Mouse (Mus musculus) MEL (cell line): ENCODE measurements around the gene H2al1b. TPM values are rescaled to one million over a fixed set of nuclear protein-coding genes. Genes with fewer than 3 reads are reported as not detected.

ENCODE experiments used
- DNase-seq: peaks from one replicate; pipeline ENCODE4 v3.0.0; 2011; ENCODE audit warnings: low read depth, low spot score
- H3K27ac ChIP-seq: 2 replicates; pipeline ENCODE4 v1.5.1; 2012; ENCODE audit warnings: low read depth, mild to moderate bottlenecking, control low read depth, low read length, moderate library complexity; ENCODE audit not compliant: control insufficient read depth
- H3K27me3 ChIP-seq, 2 experiments: fragments of 150-350 bp in 1 of 2; sonication (generic) in 1 of 2; 2 replicates each; pipeline ENCODE4 v1.6.1; 2012; ENCODE audit warnings: low read length in 2 of 2, mild to moderate bottlenecking in 2 of 2, improper control_type of control experiment in 1 of 2, moderate library complexity in 1 of 2; ENCODE audit not compliant: insufficient read depth in 2 of 2, control insufficient read depth in 1 of 2
- H3K36me3 ChIP-seq, 2 experiments: 2 replicates each; pipeline ENCODE4 v1.6.1; 2012 to 2014; ENCODE audit warnings: low read length in 2 of 2, improper control_type of control experiment in 1 of 2, inconsistent platforms in 1 of 2, mild to moderate bottlenecking in 1 of 2; ENCODE audit not compliant: insufficient read depth in 2 of 2, control insufficient read depth in 1 of 2
- H3K4me1 ChIP-seq, 2 experiments: fragments of 150-350 bp in 1 of 2; sonication (generic) in 1 of 2; 2 replicates each; pipeline ENCODE4 v1.6.1; 2012; ENCODE audit warnings: low read length in 2 of 2, improper control_type of control experiment in 1 of 2, mild to moderate bottlenecking in 1 of 2; ENCODE audit not compliant: insufficient read depth in 2 of 2, control insufficient read depth in 1 of 2
- H3K4me3 ChIP-seq, 2 experiments: fragments of 150-350 bp in 1 of 2; sonication (generic) in 1 of 2; 2 replicates each; pipeline ENCODE4 v1.5.1; 2012; ENCODE audit warnings: low read depth in 2 of 2, low read length in 2 of 2, mild to moderate bottlenecking in 2 of 2, moderate library complexity in 2 of 2, control low read depth in 1 of 2, improper control_type of control experiment in 1 of 2; ENCODE audit not compliant: control insufficient read depth in 1 of 2, insufficient read depth in 1 of 2
- H3K79me2 ChIP-seq: 2 replicates; pipeline ENCODE4 v1.6.1; 2012; ENCODE audit warnings: mild to moderate bottlenecking, low read length, moderate library complexity; ENCODE audit not compliant: control insufficient read depth, poor library complexity, insufficient read depth
- H3K9ac ChIP-seq: 2 replicates; pipeline ENCODE4 v1.6.1; 2012; ENCODE audit warnings: low read depth, mild to moderate bottlenecking, control low read depth, low read length, moderate library complexity; ENCODE audit not compliant: control insufficient read depth, poor library complexity, severe bottlenecking
- H3K9me3 ChIP-seq: fragments of 150-350 bp; sonication (generic); replicated peaks from 2 replicates; pipeline ENCODE4 v1.6.1; 2012; ENCODE audit warnings: mild to moderate bottlenecking, low read length, improper control_type of control experiment, moderate library complexity; ENCODE audit not compliant: insufficient read depth
- BHLHE40 ChIP-seq: IDR thresholded peaks from 2 replicates; pipeline ENCODE4 v1.6.1; 2012; ENCODE audit warnings: low read depth, mild to moderate bottlenecking, inconsistent platforms, low read length, improper control_type of control experiment, borderline replicate concordance
- CHD1 ChIP-seq: IDR thresholded peaks from 2 replicates; pipeline ENCODE4 v1.6.1; 2012; ENCODE audit warnings: low read depth, mild to moderate bottlenecking, inconsistent platforms, low read length, improper control_type of control experiment
- CHD2 ChIP-seq: IDR thresholded peaks from 2 replicates; pipeline ENCODE4 v1.6.1; 2011; ENCODE audit warnings: low read length, improper control_type of control experiment
- CTCF ChIP-seq, 3 experiments: IDR thresholded peaks in 2 of 3; conservative IDR thresholded peaks in 1 of 3; 2 replicates each; pipeline ENCODE4 v1.5.1; 2011 to 2012; ENCODE audit warnings: low read length in 3 of 3, low read depth in 2 of 3, mild to moderate bottlenecking in 2 of 3, improper control_type of control experiment in 1 of 3, inconsistent platforms in 1 of 3, mixed read lengths in 1 of 3, moderate library complexity in 1 of 3; ENCODE audit not compliant: control insufficient read depth in 1 of 3, insufficient read depth in 1 of 3, poor library complexity in 1 of 3, severe bottlenecking in 1 of 3
- E2F4 ChIP-seq: IDR thresholded peaks from 2 replicates; pipeline ENCODE4 v1.6.1; 2011; ENCODE audit warnings: low read depth, low read length, improper control_type of control experiment, borderline replicate concordance
- ETS1 ChIP-seq: IDR thresholded peaks from 2 replicates; pipeline ENCODE4 v1.6.1; 2012; ENCODE audit warnings: low read depth, mild to moderate bottlenecking, inconsistent platforms, low read length, improper control_type of control experiment, moderate library complexity
- JUND ChIP-seq: IDR thresholded peaks from 2 replicates; pipeline ENCODE4 v1.6.1; 2011; ENCODE audit warnings: low read depth, mild to moderate bottlenecking, improper control_type of control experiment, low read length
- KAT2A ChIP-seq: conservative IDR thresholded peaks from 2 replicates; pipeline ENCODE4 v1.6.1; 2012; ENCODE audit warnings: low read depth, low read length, improper control_type of control experiment, inconsistent platforms
- MAFK ChIP-seq: IDR thresholded peaks from 2 replicates; pipeline ENCODE4 v1.6.1; 2011; ENCODE audit warnings: low read depth, mild to moderate bottlenecking, low read length, improper control_type of control experiment, borderline replicate concordance
- MAX ChIP-seq: IDR thresholded peaks from 2 replicates; pipeline ENCODE4 v1.6.1; 2011; ENCODE audit warnings: low read length, improper control_type of control experiment
- MAZ ChIP-seq: IDR thresholded peaks from 2 replicates; pipeline ENCODE4 v1.6.1; 2012; ENCODE audit warnings: low read depth, mild to moderate bottlenecking, inconsistent platforms, low read length, improper control_type of control experiment
- MYB ChIP-seq: IDR thresholded peaks from 2 replicates; pipeline ENCODE4 v1.6.1; 2011; ENCODE audit warnings: mild to moderate bottlenecking, low read depth, low read length, improper control_type of control experiment
- MYC ChIP-seq: IDR thresholded peaks from 2 replicates; pipeline ENCODE4 v1.6.1; 2011; ENCODE audit warnings: low read depth, mild to moderate bottlenecking, low read length, improper control_type of control experiment, moderate library complexity
- NELFE ChIP-seq: IDR thresholded peaks from 2 replicates; pipeline ENCODE4 v1.6.1; 2011; ENCODE audit warnings: low read depth, low read length, improper control_type of control experiment
- POLR2AphosphoS2 ChIP-seq: IDR thresholded peaks from 2 replicates; pipeline ENCODE4 v1.6.1; 2011; ENCODE audit warnings: low read length, improper control_type of control experiment
- POLR2AphosphoS5 ChIP-seq: IDR thresholded peaks from 2 replicates; pipeline ENCODE4 v1.6.1; 2012; ENCODE audit warnings: low read depth, borderline replicate concordance, mild to moderate bottlenecking, inconsistent platforms, low read length, moderate library complexity, mixed read lengths
- RAD21 ChIP-seq: IDR thresholded peaks from 2 replicates; pipeline ENCODE4 v1.6.1; 2011; ENCODE audit warnings: mild to moderate bottlenecking, low read depth, low read length, improper control_type of control experiment
- SIN3A ChIP-seq: IDR thresholded peaks from 2 replicates; pipeline ENCODE4 v1.6.1; 2012; ENCODE audit warnings: low read length, improper control_type of control experiment, inconsistent platforms
- SMC3 ChIP-seq: IDR thresholded peaks from 2 replicates; pipeline ENCODE4 v1.6.1; 2011; ENCODE audit warnings: low read depth, low read length, improper control_type of control experiment
- TAL1 ChIP-seq: IDR thresholded peaks from 2 replicates; pipeline ENCODE4 v1.6.1; 2012; ENCODE audit warnings: mild to moderate bottlenecking, inconsistent platforms, low read length, moderate library complexity, mixed read lengths
- TCF12 ChIP-seq: IDR thresholded peaks from 2 replicates; pipeline ENCODE4 v1.6.1; 2014; ENCODE audit warnings: low read depth, mild to moderate bottlenecking, inconsistent platforms, low read length, improper control_type of control experiment, moderate library complexity
- USF1 ChIP-seq: IDR thresholded peaks from 2 replicates; pipeline ENCODE4 v1.6.1; 2014; ENCODE audit warnings: low read depth, mild to moderate bottlenecking, inconsistent platforms, low read length, improper control_type of control experiment, moderate library complexity
- ZKSCAN1 ChIP-seq: IDR thresholded peaks from 2 replicates; pipeline ENCODE4 v1.6.1; 2012; ENCODE audit warnings: low read depth, mild to moderate bottlenecking, inconsistent platforms, low read length, improper control_type of control experiment, moderate library complexity
- ZMIZ1 ChIP-seq: IDR thresholded peaks from 2 replicates; pipeline ENCODE4 v1.6.1; 2012; ENCODE audit warnings: low read depth, mild to moderate bottlenecking, inconsistent platforms, low read length, improper control_type of control experiment, moderate library complexity
- ZNF384 ChIP-seq: IDR thresholded peaks from 2 replicates; pipeline ENCODE4 v1.6.1; 2012; ENCODE audit warnings: low read depth, mild to moderate bottlenecking, inconsistent platforms, low read length, improper control_type of control experiment
- polyA plus RNA-seq, 2 experiments: library from polyadenylated mRNA; stranded (reverse) in 1 of 2; unstranded in 1 of 2; fragments of >175 nt in 1 of 2; fragments of >200 nt in 1 of 2; gene quantifications; 2 replicates each; pipeline versions ENCODE4 v1.2.1 to v1.2.4; 2012; ENCODE audit warnings: low replicate concordance in 2 of 2, low read depth in 1 of 2; ENCODE audit not compliant: insufficient read length in 2 of 2, insufficient read depth in 1 of 2, missing spikeins in 1 of 2
- total RNA-seq: library from RNA; depleted of rRNA; stranded (reverse); fragments of 300-350 nt; gene quantifications from 2 replicates; pipeline ENCODE4 v1.2.3, GENCODE M21; 2012

The H2al1b gene
- total and polyA plus RNA-seq, 3 experiments = not detected

GRCm38 (mm10) chrX:11255564-11256360 lies 46.5 kb upstream of the H2al1b start:
- H3K27ac ChIP-seq = no peak overlapping the region
- no peak overlapping the region for H3K9ac ChIP-seq
- TF ChIP-seq KAT2A (no peak), SMC3 (no peak), MAZ (no peak), NELFE (no peak), POLR2AphosphoS2 (no peak), BHLHE40 (no peak), USF1 (no peak), CHD1 (no peak), ZNF384 (no peak), ZKSCAN1 (no peak), SIN3A (no peak), MAX (no peak), E2F4 (no peak)
- no peaks in the 10 kb centered on the region for H3K36me3 ChIP-seq
- no peaks in the 10 kb centered on the region for H3K79me2 ChIP-seq
- H3K4me3 ChIP-seq = no peak overlapping the region
- no peaks in the 10 kb centered on the region; a peak in 1 of 4 replicates for H3K27me3 ChIP-seq
- no peaks in the 10 kb centered on the region for H3K4me1 ChIP-seq
- no peaks in the 10 kb centered on the region for H3K9me3 ChIP-seq
- no peak for DNase-seq

- no peak overlapping the region for H3K4me3 ChIP-seq
- no peaks in the 10 kb centered on the region for H3K27me3 ChIP-seq
- no peaks in the 10 kb centered on the region for H3K4me1 ChIP-seq
- no peaks in the 10 kb centered on the region for H3K79me2 ChIP-seq
- H3K27ac ChIP-seq = no peak overlapping the region
- no peaks in the 10 kb centered on the region for H3K36me3 ChIP-seq
- no peak for DNase-seq
- H3K9me3 ChIP-seq = no peaks in the 10 kb centered on the region
- no peak overlapping the region for H3K9ac ChIP-seq
- TF ChIP-seq SMC3 (no peak), SIN3A (no peak), MAFK (no peak), ETS1 (no peak), MAX (no peak)
Measured at GRCm38 (mm10) chrX:11264918-11265317, 37.3 kb upstream of the H2al1b start.

- TF ChIP-seq MYB (no peak), CTCF (IDR thresholded peaks at IDR 0.05 in 2 of 3, conservative IDR thresholded peaks at IDR 0.05 in 1 of 3; ENCODE audit: control insufficient read depth in 1 of 3, insufficient read depth in 1 of 3, low read depth in 2 of 3, low read length in 3 of 3, poor library complexity in 1 of 3, severe bottlenecking in 1 of 3) (no peak), POLR2AphosphoS2 (no peak), BHLHE40 (no peak), ZMIZ1 (no peak), ETS1 (no peak), POLR2AphosphoS5 (no peak), TAL1 (no peak), MAX (no peak), TCF12 (no peak), JUND (no peak), SMC3 (no peak), CHD2 (no peak), MYC (no peak), ZKSCAN1 (no peak), RAD21 (no peak)
- H3K4me3 ChIP-seq = no peak overlapping the region
- no peaks in the 10 kb centered on the region for H3K4me1 ChIP-seq
- no peaks in the 10 kb centered on the region for H3K27me3 ChIP-seq
- no peak for DNase-seq
- H3K27ac ChIP-seq = no peak overlapping the region
- no peaks in the 10 kb centered on the region for H3K79me2 ChIP-seq
- H3K9ac ChIP-seq = no peak overlapping the region
- H3K36me3 ChIP-seq = no peaks in the 10 kb centered on the region
- no peaks in the 10 kb centered on the region for H3K9me3 ChIP-seq
Measured at GRCm38 (mm10) chrX:11267791-11268190, 34.4 kb upstream of the H2al1b start.
